Mouse (Mus musculus) mesoderm, embryonic 11.5 days (tissue): ENCODE results near the gene Pptc7.
A peak's percentile ranks its signal among the peaks of the same experiment; 100 is the strongest.

ENCODE experiments used
- DNase-seq: peaks from one replicate; pipeline ENCODE4 v3.0.0-alpha.2; 2012; ENCODE audit warnings: low read depth, low spot score

Gene Pptc7

GRCm38 (mm10) chr5:122330269-122330668, 46.1 kb downstream of the Pptc7 start:
- no peak for DNase-seq

- no peak for DNase-seq
These were observed 50.5 kb downstream of the Pptc7 start for GRCm38 (mm10) chr5:122334682-122335081.

- DNase-seq = no peak
These were observed 52.6 kb downstream of the Pptc7 start for GRCm38 (mm10) chr5:122336554-122337294.

DNA sequence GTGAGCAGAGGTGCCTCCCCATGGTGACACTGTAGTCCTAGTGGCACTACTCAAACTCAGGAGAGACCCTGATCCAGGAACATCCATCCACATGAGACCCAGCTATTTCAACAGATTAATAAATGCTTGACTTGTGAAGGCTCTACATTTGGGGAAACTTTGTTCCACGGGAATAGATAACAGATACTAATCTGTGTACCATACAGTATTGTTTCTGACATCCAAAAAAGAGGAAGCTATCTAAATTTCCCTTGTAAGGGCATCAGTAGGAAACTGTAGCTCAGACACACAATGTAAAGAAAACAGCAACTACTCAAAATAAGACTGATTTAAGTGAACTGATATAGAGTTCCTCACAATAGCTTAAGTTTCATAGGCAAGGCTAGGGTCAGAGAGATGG, 58.7 kb downstream of the Pptc7 start:
- DNase-seq = no peak

- DNase-seq = no peak
These were observed 59.6 kb downstream of the Pptc7 start for GRCm38 (mm10) chr5:122343768-122344167.

- peak; percentile 78 for DNase-seq
These were observed 60.1 kb downstream of the Pptc7 start for GRCm38 (mm10) chr5:122344260-122344659.

- DNase-seq = no peak
These were observed 61.6 kb downstream of the Pptc7 start for GRCm38 (mm10) chr5:122345777-122346176.

DNA sequence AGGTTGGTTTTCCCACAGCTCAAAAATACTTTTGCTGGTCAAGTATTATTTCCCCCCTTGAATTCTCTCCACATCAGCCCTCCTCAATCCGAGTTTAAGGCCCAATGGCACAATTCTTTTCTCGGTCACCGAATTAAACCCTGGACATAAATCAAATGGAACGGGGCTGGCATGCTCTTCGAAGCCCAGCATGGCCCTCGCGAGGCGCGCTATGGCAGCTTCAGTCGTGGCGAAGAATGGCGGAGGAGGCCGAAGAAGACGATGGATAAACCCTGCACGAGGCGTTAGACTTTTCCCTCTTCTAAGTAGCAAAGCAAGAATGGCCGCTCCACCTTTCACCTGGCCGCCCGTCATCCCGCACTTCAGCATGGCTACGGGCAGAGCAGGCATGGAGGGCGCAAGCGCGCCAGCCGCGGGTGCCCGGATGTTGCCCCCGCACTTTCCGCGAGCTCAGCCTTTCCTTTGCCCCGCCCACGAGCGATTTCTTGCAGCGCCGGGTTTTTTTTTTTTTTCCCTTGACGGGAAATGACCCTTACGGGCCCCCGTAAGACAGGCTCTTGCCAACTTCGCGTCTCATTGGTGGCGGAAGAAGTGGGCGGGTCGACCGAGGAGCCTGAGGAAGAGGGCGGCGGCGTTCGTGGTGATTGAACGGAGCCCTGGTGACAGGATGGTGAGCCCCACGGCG, 69.8 kb downstream of the Pptc7 start, which contains the start of the genes Rad9b and Vps29:
TSS of gene Rad9b (minus strand) at position 427 of the 685 bp plus-strand sequence.
TSS of gene Vps29 (plus strand) at position 563 of the 685 bp plus-strand sequence.
- peak; percentile 100 for DNase-seq

DNA sequence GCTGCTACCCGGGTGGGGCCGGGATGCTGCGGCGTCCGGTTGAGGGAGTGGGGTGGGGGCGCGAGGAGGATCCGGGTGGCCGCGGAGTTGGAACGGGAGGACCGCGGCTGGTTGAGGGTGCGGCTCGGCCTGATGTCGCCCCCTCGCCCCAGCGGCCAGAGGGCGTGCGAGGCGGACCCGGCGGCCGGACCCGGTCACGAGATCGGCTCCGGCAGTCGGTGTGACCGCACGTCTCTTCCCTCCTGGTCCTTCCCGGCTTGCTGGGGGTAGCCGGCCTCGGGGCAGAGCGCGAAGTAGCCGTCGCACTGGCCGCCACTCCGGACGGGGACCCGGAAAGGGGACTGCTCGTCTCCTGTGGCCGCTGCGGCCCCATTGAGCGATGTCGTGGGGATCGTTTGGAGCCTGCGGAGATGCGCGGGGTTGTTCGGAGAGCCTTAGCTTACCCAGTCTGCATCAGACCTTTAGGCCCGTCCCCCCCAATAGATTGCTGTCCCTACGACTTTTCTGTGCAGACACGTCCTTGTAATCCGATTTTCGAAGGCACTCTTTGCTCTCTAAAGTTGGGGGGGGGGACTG, 70.4 kb downstream of the Pptc7 start:
- no peak for DNase-seq

- DNase-seq = peak; percentile 36
These were observed 87.5 kb downstream of the Pptc7 start, which contains the start of gene Gpn3 for GRCm38 (mm10) chr5:122371591-122372191. Gpn3 (plus strand) TSS chr5:122371876.

DNA sequence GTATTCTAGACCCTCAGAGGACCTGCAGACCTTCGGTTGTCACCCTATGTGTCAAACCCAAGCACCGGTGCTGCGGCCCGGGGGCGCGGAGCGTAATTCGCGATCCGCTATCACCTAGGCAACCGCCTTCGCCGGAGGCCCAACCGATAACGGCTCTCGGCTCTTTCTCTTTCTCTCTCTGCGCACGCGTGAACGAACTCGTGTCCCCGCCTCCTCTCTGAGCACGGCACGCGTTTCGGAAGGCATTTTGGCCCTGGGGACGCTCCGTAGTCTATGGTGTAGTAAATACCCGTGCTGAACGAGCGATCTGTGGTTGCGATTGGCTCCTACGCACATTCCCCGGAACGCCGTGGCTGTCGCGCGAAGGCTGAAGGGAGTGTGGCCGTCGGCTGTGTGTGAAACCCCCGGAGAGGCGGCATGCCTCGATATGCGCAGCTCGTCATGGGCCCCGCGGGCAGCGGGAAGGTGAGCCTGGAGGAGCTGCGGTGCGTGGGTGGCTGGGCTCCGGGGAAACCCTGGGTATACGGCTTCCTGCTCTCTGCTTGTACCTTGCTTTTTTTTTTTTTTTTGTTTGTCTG, 88.1 kb downstream of the Pptc7 start, which contains the start of gene Fam216a:
TSS of gene Fam216a (minus strand) at position 173 of the 578 bp plus-strand sequence.
- peak; percentile 100 for DNase-seq

GRCm38 (mm10) chr5:122372878-122373277, 88.7 kb downstream of the Pptc7 start:
- DNase-seq = no peak
